Mouse (Mus musculus) cerebellum, adult 2 months (tissue): ENCODE measurements around the gene Ppt2.

Experiments used
- CTCF ChIP-seq: fragments of 200-500 bp; IDR thresholded peaks from 2 replicates; pipeline ENCODE4 v1.5.1; 2011; ENCODE audit warnings: low read depth, mild to moderate bottlenecking, control low read depth, low read length, moderate library complexity, borderline replicate concordance; ENCODE audit not compliant: insufficient read depth
- POLR2A ChIP-seq: fragments of 200-500 bp; IDR thresholded peaks from 2 replicates; pipeline ENCODE4 v1.6.1; 2011; ENCODE audit warnings: low read length, control low read depth, borderline replicate concordance; ENCODE audit not compliant: insufficient read depth

- TF ChIP-seq CTCF: no peak
- no peak for TF ChIP-seq POLR2A
Measured at GRCm38 (mm10) chr17:34626062-34626772, 2.1 kb downstream of the Ppt2 start.
